Mouse (Mus musculus) bone marrow macrophage, adult 2 months (primary cell): ENCODE data around the gene Pde4dip.

Source experiments
- CTCF ChIP-seq: IDR thresholded peaks from 2 replicates; pipeline ENCODE4 v1.5.1; 2012; ENCODE audit warnings: low read depth, mild to moderate bottlenecking, low read length, moderate library complexity
- POLR2A ChIP-seq: IDR thresholded peaks from 2 replicates; pipeline ENCODE4 v1.6.1; 2012; ENCODE audit warnings: mild to moderate bottlenecking, low read depth, low read length, borderline replicate concordance

DNA sequence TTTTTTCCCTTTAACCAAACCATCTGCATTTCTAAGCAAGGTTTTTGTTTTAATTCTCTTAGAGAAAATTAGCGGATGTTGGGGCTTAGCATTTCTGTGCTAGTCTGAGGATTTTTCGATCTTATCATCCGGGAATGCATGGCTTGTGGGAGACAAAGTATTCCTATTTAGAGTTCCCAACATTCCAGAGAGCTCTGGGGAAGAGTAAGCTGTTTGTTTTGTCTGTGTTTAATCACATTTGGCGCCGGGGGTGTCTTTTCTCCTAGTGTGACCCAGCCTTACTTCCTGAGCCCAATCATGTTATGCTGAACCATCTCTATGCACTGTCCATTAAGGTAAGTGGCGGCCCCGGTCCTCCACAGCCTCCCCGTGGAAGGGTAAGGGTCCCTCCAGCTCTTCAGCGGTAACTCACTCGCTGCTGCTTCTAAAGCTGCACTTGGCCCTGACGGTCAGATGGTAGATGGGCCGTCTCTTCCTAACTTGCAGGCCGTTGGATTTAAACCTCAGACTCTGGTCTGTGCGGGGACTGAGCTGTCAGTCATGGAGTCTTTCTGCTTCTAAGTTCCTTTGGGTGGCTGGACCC is 221.3 kb downstream of the Pde4dip start:
- TF ChIP-seq CTCF (no peak), POLR2A (no peak)
